Mouse (Mus musculus): ENCODE results near the gene Pcnx2. TPM values are rescaled to one million over a fixed set of nuclear protein-coding genes. Genes with fewer than 3 reads are reported as not detected.

The Pcnx2 gene
- total and polyA plus RNA-seq, 3 experiments, result 0.16 TPM; not detected in 2

DNA sequence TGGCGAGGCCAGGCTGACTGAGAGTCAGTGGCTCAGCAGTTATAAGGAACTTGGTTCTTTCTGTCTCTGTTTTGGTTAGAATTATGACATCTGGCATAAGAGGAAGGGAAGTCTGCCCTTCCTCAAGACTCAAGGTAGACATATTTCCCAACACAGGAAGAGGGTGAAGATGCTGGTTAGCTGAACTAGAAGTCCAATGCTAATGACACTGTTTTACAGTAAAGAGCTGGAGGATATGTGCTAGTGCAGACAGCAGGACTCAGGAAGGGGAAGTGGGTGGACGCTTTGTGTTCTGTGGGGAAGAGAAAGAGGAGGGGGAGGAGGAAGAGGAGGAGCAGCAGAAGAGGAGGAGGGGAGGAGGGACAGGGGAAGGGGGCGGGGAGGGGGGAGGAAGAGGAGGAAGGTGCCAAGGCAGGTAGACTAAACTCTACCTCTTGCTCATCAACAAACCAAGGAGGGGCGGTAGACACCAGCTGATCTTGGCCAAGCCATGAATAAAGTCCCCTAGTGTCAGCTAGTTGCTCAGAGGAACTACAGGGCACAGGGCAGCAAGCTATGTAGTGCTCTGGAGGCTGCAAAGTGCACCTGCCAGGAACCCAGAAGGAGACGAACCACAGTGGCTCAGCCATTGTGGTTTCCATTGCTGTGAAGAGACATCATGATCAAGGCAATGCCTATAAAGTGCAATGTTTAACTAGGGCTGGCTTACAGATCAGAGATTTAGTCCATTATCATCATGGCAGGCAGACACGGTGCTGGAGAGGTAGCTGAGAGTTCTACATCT lies 172.9 kb downstream of the Pcnx2 start:
- no peak overlapping the region for H3K4me3 ChIP-seq (ENCODE audit: low read depth, low read length)

GRCm38 (mm10) chr8:125723437-125723836 lies 174.7 kb downstream of the Pcnx2 start:
- Histone ChIP-seq H3K36me3 (replicated peaks) (no peaks in the 10 kb centered on the region), H3K4me3 (ENCODE audit: low read depth, low read length) (no peak overlapping the region), H3K9me3 (replicated peaks) (peaks cover 85% of the 10 kb centered on the region), H3K4me1 (ENCODE audit: insufficient read depth, low read depth, low read length) (no peaks in the 10 kb centered on the region), H3K27me3 (ENCODE audit: insufficient read depth, low read length) (no peaks in the 10 kb centered on the region)
- ATAC-seq (ENCODE audit: extremely low read depth, insufficient number of reproducible peaks, low FRiP score, poor library complexity, severe bottlenecking) (no peak), DNase-seq (ENCODE audit: low spot score) (no peak)
- no peak for TF ChIP-seq TAL1 (conservative IDR thresholded peaks at IDR 0.05; ENCODE audit: low read depth, low read length)
- no peak for TF ChIP-seq POLR2AphosphoS5 (IDR thresholded peaks at IDR 0.05; ENCODE audit: insufficient replicate concordance, low read depth, low read length)
- TF ChIP-seq CTCF (IDR thresholded peaks at IDR 0.05; ENCODE audit: low read depth, low read length), result no peak
- no peak for TF ChIP-seq GATA1 (IDR thresholded peaks at IDR 0.05; ENCODE audit: borderline replicate concordance, low read length)
- TF ChIP-seq GATA2 (IDR thresholded peaks at IDR 0.05; ENCODE audit: borderline replicate concordance, low read depth, low read length), result no peak

More for the DNA sequence above, 172.9 kb downstream of the Pcnx2 start:
- Histone ChIP-seq H3K9me3 (replicated peaks) (peaks cover 81% of the 10 kb centered on the region), H3K4me1 (ENCODE audit: insufficient read depth, low read depth, low read length) (no peaks in the 10 kb centered on the region), H3K27me3 (ENCODE audit: insufficient read depth, low read length) (no peaks in the 10 kb centered on the region), H3K36me3 (replicated peaks) (no peaks in the 10 kb centered on the region)
- no peak for DNase-seq (ENCODE audit: low spot score)
- ATAC-seq (ENCODE audit: extremely low read depth, insufficient number of reproducible peaks, low FRiP score, poor library complexity, severe bottlenecking), result no peak
- TF ChIP-seq POLR2AphosphoS5 (IDR thresholded peaks at IDR 0.05; ENCODE audit: insufficient replicate concordance, low read depth, low read length), result no peak
- no peak for TF ChIP-seq GATA1 (IDR thresholded peaks at IDR 0.05; ENCODE audit: borderline replicate concordance, low read length)
- TF ChIP-seq GATA2 (IDR thresholded peaks at IDR 0.05; ENCODE audit: borderline replicate concordance, low read depth, low read length), result no peak
- TF ChIP-seq CTCF (IDR thresholded peaks at IDR 0.05; ENCODE audit: low read depth, low read length), result no peak
- TF ChIP-seq TAL1 (conservative IDR thresholded peaks at IDR 0.05; ENCODE audit: low read depth, low read length), result no peak

DNA sequence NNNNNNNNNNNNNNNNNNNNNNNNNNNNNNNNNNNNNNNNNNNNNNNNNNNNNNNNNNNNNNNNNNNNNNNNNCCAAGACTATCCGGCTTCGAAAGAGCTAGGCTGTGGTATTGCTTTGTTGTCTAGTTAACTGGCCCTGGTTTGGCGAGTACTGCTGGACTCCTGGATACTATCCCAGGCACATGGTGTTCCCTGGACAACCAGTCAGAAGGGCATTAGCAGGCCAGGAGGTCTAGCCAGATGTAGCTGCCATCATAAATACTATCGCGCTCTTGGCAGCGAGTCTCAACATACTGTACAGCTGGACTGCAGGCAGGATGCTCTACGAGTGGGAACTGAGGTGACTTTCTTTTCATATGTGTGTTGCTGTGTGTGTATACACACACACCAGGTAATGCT lies 175.4 kb downstream of the Pcnx2 start:
- no peak for TF ChIP-seq TAL1 (conservative IDR thresholded peaks at IDR 0.05; ENCODE audit: low read depth, low read length)
- no peak for TF ChIP-seq GATA2 (IDR thresholded peaks at IDR 0.05; ENCODE audit: borderline replicate concordance, low read depth, low read length)
- no peak for TF ChIP-seq CTCF (IDR thresholded peaks at IDR 0.05; ENCODE audit: low read depth, low read length)
- TF ChIP-seq POLR2AphosphoS5 (IDR thresholded peaks at IDR 0.05; ENCODE audit: insufficient replicate concordance, low read depth, low read length), result no peak
- no peak for TF ChIP-seq GATA1 (IDR thresholded peaks at IDR 0.05; ENCODE audit: borderline replicate concordance, low read length)
- Histone ChIP-seq H3K9me3 (replicated peaks) (peaks cover 85% of the 10 kb centered on the region), H3K4me3 (ENCODE audit: low read depth, low read length) (no peak overlapping the region), H3K36me3 (replicated peaks) (no peaks in the 10 kb centered on the region), H3K4me1 (ENCODE audit: insufficient read depth, low read depth, low read length) (no peaks in the 10 kb centered on the region), H3K27me3 (ENCODE audit: insufficient read depth, low read length) (no peaks in the 10 kb centered on the region)
- DNase-seq (ENCODE audit: low spot score) (no peak), ATAC-seq (ENCODE audit: extremely low read depth, insufficient number of reproducible peaks, low FRiP score, poor library complexity, severe bottlenecking) (no peak)

GRCm38 (mm10) chr8:125718914-125719313 lies 179.2 kb downstream of the Pcnx2 start:
- DNase-seq (ENCODE audit: low spot score) (no peak), ATAC-seq (ENCODE audit: extremely low read depth, insufficient number of reproducible peaks, low FRiP score, poor library complexity, severe bottlenecking) (no peak)
- TF ChIP-seq TAL1 (conservative IDR thresholded peaks at IDR 0.05; ENCODE audit: low read depth, low read length), result no peak
- TF ChIP-seq POLR2AphosphoS5 (IDR thresholded peaks at IDR 0.05; ENCODE audit: insufficient replicate concordance, low read depth, low read length), result no peak
- no peak for TF ChIP-seq GATA2 (IDR thresholded peaks at IDR 0.05; ENCODE audit: borderline replicate concordance, low read depth, low read length)
- Histone ChIP-seq H3K4me3 (ENCODE audit: low read depth, low read length) (no peak overlapping the region), H3K4me1 (ENCODE audit: insufficient read depth, low read depth, low read length) (no peaks in the 10 kb centered on the region), H3K27me3 (ENCODE audit: insufficient read depth, low read length) (no peaks in the 10 kb centered on the region), H3K36me3 (replicated peaks) (no peaks in the 10 kb centered on the region), H3K9me3 (replicated peaks) (peaks cover 85% of the 10 kb centered on the region)

GRCm38 (mm10) chr8:125716613-125717012 lies 181.5 kb downstream of the Pcnx2 start:
- no peaks in the 10 kb centered on the region for H3K27me3 ChIP-seq (ENCODE audit: insufficient read depth, low read length)
- H3K4me1 ChIP-seq (ENCODE audit: insufficient read depth, low read depth, low read length), result no peaks in the 10 kb centered on the region
- TF ChIP-seq POLR2AphosphoS5 (IDR thresholded peaks at IDR 0.05; ENCODE audit: insufficient replicate concordance, low read depth, low read length), result no peak
- no peak for TF ChIP-seq CTCF (IDR thresholded peaks at IDR 0.05; ENCODE audit: low read depth, low read length)
- TF ChIP-seq GATA1 (IDR thresholded peaks at IDR 0.05; ENCODE audit: borderline replicate concordance, low read length), result no peak
- TF ChIP-seq GATA2 (IDR thresholded peaks at IDR 0.05; ENCODE audit: borderline replicate concordance, low read depth, low read length), result no peak
- no peak for TF ChIP-seq TAL1 (conservative IDR thresholded peaks at IDR 0.05; ENCODE audit: low read depth, low read length)
- ATAC-seq (ENCODE audit: extremely low read depth, insufficient number of reproducible peaks, low FRiP score, poor library complexity, severe bottlenecking) (no peak), DNase-seq (ENCODE audit: low spot score) (no peak)
- peaks cover 87% of the 10 kb centered on the region for H3K9me3 ChIP-seq (replicated peaks)
- no peaks in the 10 kb centered on the region for H3K36me3 ChIP-seq (replicated peaks)
- no peak overlapping the region for H3K4me3 ChIP-seq (ENCODE audit: low read depth, low read length)

- Histone ChIP-seq H3K4me1 (ENCODE audit: insufficient read depth, low read depth, low read length) (no peaks in the 10 kb centered on the region), H3K36me3 (replicated peaks) (no peaks in the 10 kb centered on the region), H3K9me3 (replicated peaks) (peaks cover 87% of the 10 kb centered on the region), H3K27me3 (ENCODE audit: insufficient read depth, low read length) (no peaks in the 10 kb centered on the region), H3K4me3 (ENCODE audit: low read depth, low read length) (no peak overlapping the region)
- no peak for DNase-seq (ENCODE audit: low spot score)
- no peak for ATAC-seq (ENCODE audit: extremely low read depth, insufficient number of reproducible peaks, low FRiP score, poor library complexity, severe bottlenecking)
- TF ChIP-seq TAL1 (conservative IDR thresholded peaks at IDR 0.05; ENCODE audit: low read depth, low read length) (no peak), POLR2AphosphoS5 (IDR thresholded peaks at IDR 0.05; ENCODE audit: insufficient replicate concordance, low read depth, low read length) (no peak), GATA2 (IDR thresholded peaks at IDR 0.05; ENCODE audit: borderline replicate concordance, low read depth, low read length) (no peak), CTCF (IDR thresholded peaks at IDR 0.05; ENCODE audit: low read depth, low read length) (no peak), GATA1 (IDR thresholded peaks at IDR 0.05; ENCODE audit: borderline replicate concordance, low read length) (no peak)
Observed at GRCm38 (mm10) chr8:125716211-125716610, 181.9 kb downstream of the Pcnx2 start.

Data from G1E (cell line).